ENCODE assay signal across 18 mouse cellular contexts in genomic region chr13:37715058-37715712, GRCm38 (mm10).
A peak's percentile ranks its signal among the peaks of the same experiment; 100 is the strongest.
DNase-seq lines count a peak whose midpoint lies in the region; ATAC-seq and TF ChIP-seq lines count a peak whose summit lies in the region.
"Had no signal": no experiment of that assay in that cellular context is flagged by ENCODE, and none has a peak within 500 bp of the region (broad histone marks: within the 10 kb centered on the region; RNA-seq: fewer than 3 reads in every experiment).

No protein-coding gene starts in this region.

- peak; percentile 41 for DNase-seq in kidney, adult 2 months
- DNase-seq in liver, embryonic 11.5 days (ENCODE audit: low spot score), result no peak
- peak; percentile 80 for DNase-seq in stomach, postnatal 0 days (ENCODE audit: low spot score)
- no peak for DNase-seq in cerebellum, adult 9-10 months
- DNase-seq in left cerebral cortex, adult 8-10 months (ENCODE audit: low spot score in 2 of 2), result no peak
- DNase-seq in forebrain, embryonic 14.5 days (ENCODE audit: low spot score), result no peak
- DNase-seq: cerebellum, postnatal 36 days; gastrocnemius, postnatal 14 days had no signal

- TF ChIP-seq EP300 in stomach, postnatal 0 days (optimal IDR thresholded peaks at IDR 0.05), result no peak

- no peaks in the 10 kb centered on the region for H3K36me3 ChIP-seq in kidney, adult 2 months (ENCODE audit: control insufficient read depth, insufficient read depth, low read length)
- H3K36me3 ChIP-seq in kidney, embryonic 16.5 days (ENCODE audit: insufficient read depth, low read length), result no peaks in the 10 kb centered on the region
- H3K36me3 ChIP-seq in intestine, embryonic 16.5 days (ENCODE audit: control insufficient read depth, insufficient read depth, low read length), result no peaks in the 10 kb centered on the region
- no peaks in the 10 kb centered on the region for H3K36me3 ChIP-seq in liver, embryonic 11.5 days (ENCODE audit: control insufficient read depth, insufficient read depth, low read length)
- no peaks in the 10 kb centered on the region for H3K36me3 ChIP-seq in stomach, postnatal 0 days (ENCODE audit: control insufficient read depth, insufficient read depth, low read length)
- no peaks in the 10 kb centered on the region for H3K36me3 ChIP-seq in forebrain, embryonic 14.5 days (ENCODE audit: control insufficient read depth, insufficient read depth, low read length)
- H3K36me3 ChIP-seq: embryonic facial prominence, embryonic 15.5 days; G1E; heart, embryonic 15.5 days; hindbrain, embryonic 15.5 days; limb, embryonic 10.5 days; midbrain, embryonic 12.5 days had no signal

- no peak overlapping the region for H3K4me2 ChIP-seq in kidney, embryonic 16.5 days (replicated peaks; ENCODE audit: low read depth, low read length)
- 0 out of 2 replicates have a peak overlapping the region, but pooled peaks have one; percentile 8 for H3K4me2 ChIP-seq in intestine, embryonic 16.5 days (ENCODE audit: low read depth, low read length)
- H3K4me2 ChIP-seq in liver, embryonic 11.5 days, result no peak overlapping the region
- no peak overlapping the region for H3K4me2 ChIP-seq in stomach, postnatal 0 days (replicated peaks; ENCODE audit: low read depth)
- no peak overlapping the region for H3K4me2 ChIP-seq in forebrain, embryonic 14.5 days (ENCODE audit: low read length)
- H3K4me2 ChIP-seq: embryonic facial prominence, embryonic 15.5 days; heart, embryonic 15.5 days; hindbrain, embryonic 15.5 days; midbrain, embryonic 12.5 days had no signal

- 49% methylated on average over 9 of the region's 9 CpGs for WGBS in kidney, adult 2 months
- 42% methylated on average over 9 of the region's 9 CpGs for WGBS in kidney, embryonic 16.5 days
- 39% methylated on average over 9 of the region's 9 CpGs for WGBS in intestine, embryonic 16.5 days
- WGBS in liver, embryonic 11.5 days, result 42% methylated on average over 9 of the region's 9 CpGs
- 36% methylated on average over 9 of the region's 9 CpGs for WGBS in stomach, postnatal 0 days
- 61% methylated on average over 9 of the region's 9 CpGs for WGBS in forebrain, embryonic 14.5 days

- no peak for TF ChIP-seq CTCF in kidney, adult 2 months (conservative IDR thresholded peaks at IDR 0.05; ENCODE audit: insufficient read depth, insufficient read length, low read depth, low read length)
- no peak for TF ChIP-seq CTCF in stomach, postnatal 0 days (IDR thresholded peaks at IDR 0.05; ENCODE audit: low read depth)

- ATAC-seq in kidney, embryonic 16.5 days (ENCODE audit: low FRiP score, low TSS enrichment), result no peak
- peak; percentile 92 for ATAC-seq in intestine, embryonic 16.5 days
- peak; percentile 54 for ATAC-seq in liver, embryonic 11.5 days (replicated peaks; ENCODE audit: low FRiP score)
- ATAC-seq in stomach, postnatal 0 days (ENCODE audit: low FRiP score, low TSS enrichment), result peak; percentile 92
- ATAC-seq in forebrain, embryonic 14.5 days, result no peak
- ATAC-seq: forebrain, embryonic 16.5 days; lung, postnatal 0 days had no signal

- no peak overlapping the region for H3K9ac ChIP-seq in kidney, embryonic 16.5 days (replicated peaks; ENCODE audit: low read length)
- peak overlapping the region; percentile 30; the same call in 1 of the 2 replicates for H3K9ac ChIP-seq in intestine, embryonic 16.5 days (ENCODE audit: low read depth, low read length)
- H3K9ac ChIP-seq in liver, embryonic 11.5 days (ENCODE audit: low read depth, low read length), result no peak overlapping the region
- H3K9ac ChIP-seq in stomach, postnatal 0 days (ENCODE audit: low read length), result no peak overlapping the region; the same call in 1 of the 2 replicates
- H3K9ac ChIP-seq in forebrain, embryonic 14.5 days (ENCODE audit: low read length), result no peak overlapping the region
- H3K9ac ChIP-seq: embryonic facial prominence, embryonic 15.5 days; heart, embryonic 15.5 days; hindbrain, embryonic 15.5 days; midbrain, embryonic 12.5 days had no signal

- H3K27me3 ChIP-seq in kidney, adult 2 months (replicated peaks; ENCODE audit: control insufficient read depth, insufficient read depth, low read length), result no peaks in the 10 kb centered on the region
- H3K27me3 ChIP-seq in kidney, embryonic 16.5 days (ENCODE audit: insufficient read depth, low read length), result no peaks in the 10 kb centered on the region
- H3K27me3 ChIP-seq in intestine, embryonic 16.5 days (replicated peaks; ENCODE audit: control insufficient read depth, insufficient read depth, low read length), result no peaks in the 10 kb centered on the region
- no peaks in the 10 kb centered on the region for H3K27me3 ChIP-seq in liver, embryonic 11.5 days (replicated peaks; ENCODE audit: control insufficient read depth, insufficient read depth, low read length)
- H3K27me3 ChIP-seq in stomach, postnatal 0 days (ENCODE audit: control insufficient read depth, insufficient read depth, low read length), result no peaks in the 10 kb centered on the region
- H3K27me3 ChIP-seq in forebrain, embryonic 14.5 days (replicated peaks; ENCODE audit: control insufficient read depth, insufficient read depth, low read length), result no peaks in the 10 kb centered on the region
- H3K27me3 ChIP-seq: embryonic facial prominence, embryonic 15.5 days; heart, embryonic 15.5 days; hindbrain, embryonic 15.5 days; midbrain, embryonic 12.5 days had no signal

- TF ChIP-seq POLR2A in kidney, adult 2 months (IDR thresholded peaks at IDR 0.05; ENCODE audit: low read depth, low read length), result no peak

- no peak overlapping the region for H3K4me3 ChIP-seq in kidney, adult 2 months (ENCODE audit: insufficient read depth, low read depth, low read length)
- no peak overlapping the region for H3K4me3 ChIP-seq in kidney, embryonic 16.5 days (ENCODE audit: low read length)
- no peak overlapping the region for H3K4me3 ChIP-seq in intestine, embryonic 16.5 days (ENCODE audit: low read length)
- no peak overlapping the region for H3K4me3 ChIP-seq in liver, embryonic 11.5 days (ENCODE audit: low read depth, low read length)
- H3K4me3 ChIP-seq in stomach, postnatal 0 days (ENCODE audit: low read depth, low read length), result no peak overlapping the region
- no peak overlapping the region for H3K4me3 ChIP-seq in forebrain, embryonic 14.5 days (ENCODE audit: low read depth, low read length)
- H3K4me3 ChIP-seq: embryonic facial prominence, embryonic 15.5 days; heart, embryonic 15.5 days; hindbrain, embryonic 15.5 days; limb, embryonic 10.5 days; midbrain, embryonic 12.5 days had no signal

- H3K27ac ChIP-seq in kidney, adult 2 months (ENCODE audit: insufficient read depth, low read depth, low read length), result no peak overlapping the region
- H3K27ac ChIP-seq in kidney, embryonic 16.5 days (ENCODE audit: low read length), result no peak overlapping the region
- peak overlapping the region; percentile 93 for H3K27ac ChIP-seq in intestine, embryonic 16.5 days (ENCODE audit: low read length)
- peak overlapping the region; percentile 50; the same call in 1 of the 2 replicates for H3K27ac ChIP-seq in liver, embryonic 11.5 days (ENCODE audit: low read depth, low read length)
- peak overlapping the region; percentile 77 for H3K27ac ChIP-seq in stomach, postnatal 0 days (replicated peaks)
- H3K27ac ChIP-seq in forebrain, embryonic 14.5 days (ENCODE audit: low read depth, low read length), result no peak overlapping the region
- H3K27ac ChIP-seq: embryonic facial prominence, embryonic 15.5 days; heart, embryonic 15.5 days; hindbrain, embryonic 15.5 days; limb, embryonic 10.5 days; midbrain, embryonic 12.5 days had no signal

- H3K4me1 ChIP-seq in kidney, adult 2 months (ENCODE audit: control insufficient read depth, insufficient read depth, low read length), result no peaks in the 10 kb centered on the region
- H3K4me1 ChIP-seq in kidney, embryonic 16.5 days (ENCODE audit: insufficient read depth, low read length), result no peaks in the 10 kb centered on the region
- peaks cover 11% of the 10 kb centered on the region for H3K4me1 ChIP-seq in intestine, embryonic 16.5 days (ENCODE audit: control insufficient read depth, insufficient read depth, low read length)
- H3K4me1 ChIP-seq in liver, embryonic 11.5 days (replicated peaks; ENCODE audit: control insufficient read depth, insufficient read depth, low read length), result peaks cover 21% of the 10 kb centered on the region
- H3K4me1 ChIP-seq in stomach, postnatal 0 days (replicated peaks; ENCODE audit: control insufficient read depth, insufficient read depth), result no peaks in the 10 kb centered on the region
- no peaks in the 10 kb centered on the region for H3K4me1 ChIP-seq in forebrain, embryonic 14.5 days (ENCODE audit: control insufficient read depth, insufficient read depth, low read length)
- H3K4me1 ChIP-seq: embryonic facial prominence, embryonic 15.5 days; hindbrain, embryonic 15.5 days; limb, embryonic 10.5 days; midbrain, embryonic 12.5 days had no signal

- H3K9me3 ChIP-seq in kidney, embryonic 16.5 days (ENCODE audit: low read length), result no peaks in the 10 kb centered on the region
- no peaks in the 10 kb centered on the region for H3K9me3 ChIP-seq in intestine, embryonic 16.5 days (ENCODE audit: control insufficient read depth, low read length)
- H3K9me3 ChIP-seq in liver, embryonic 11.5 days (ENCODE audit: control insufficient read depth, low read length), result no peaks in the 10 kb centered on the region
- no peaks in the 10 kb centered on the region for H3K9me3 ChIP-seq in stomach, postnatal 0 days (ENCODE audit: control insufficient read depth, low read length)
- H3K9me3 ChIP-seq in forebrain, embryonic 14.5 days (replicated peaks; ENCODE audit: control insufficient read depth, low read length), result no peaks in the 10 kb centered on the region
- H3K9me3 ChIP-seq: embryonic facial prominence, embryonic 15.5 days; G1E; heart, embryonic 15.5 days; hindbrain, embryonic 15.5 days; limb, embryonic 10.5 days; midbrain, embryonic 12.5 days had no signal

Comparison
In these comparisons a context has a peak if more than half of its experiments do, and no peak if none do; other contexts are left out.
1. DNase-seq: peak in kidney, adult 2 months (single experiment) and stomach, postnatal 0 days (single experiment); none in liver, embryonic 11.5 days (single experiment), cerebellum, adult 9-10 months (single experiment), left cerebral cortex, adult 8-10 months (0 of 2) and forebrain, embryonic 14.5 days (single experiment).
2. H3K27ac ChIP-seq: peak in intestine, embryonic 16.5 days (single experiment), liver, embryonic 11.5 days (single experiment) and stomach, postnatal 0 days (single experiment); none in kidney, adult 2 months (single experiment), kidney, embryonic 16.5 days (single experiment) and forebrain, embryonic 14.5 days (single experiment).
3. ATAC-seq: peak in intestine, embryonic 16.5 days (single experiment), liver, embryonic 11.5 days (single experiment) and stomach, postnatal 0 days (single experiment); none in kidney, embryonic 16.5 days (single experiment) and forebrain, embryonic 14.5 days (single experiment).